Mouse (Mus musculus) E14TG2a.4 (cell line): ENCODE data around the gene Barx2.

Source experiments
- CTCF ChIP-seq: conservative IDR thresholded peaks from 2 replicates; pipeline ENCODE4 v1.5.1; 2014; ENCODE audit warnings: low read length
- NANOG ChIP-seq: IDR thresholded peaks from 2 replicates; pipeline ENCODE4 v1.6.1; 2014; ENCODE audit warnings: borderline replicate concordance, low read length, mixed read lengths
- POU5F1 ChIP-seq: IDR thresholded peaks from 2 replicates; pipeline ENCODE4 v1.6.1; 2014; ENCODE audit warnings: low read length, borderline replicate concordance

- TF ChIP-seq CTCF (no peak), NANOG (no peak), POU5F1 (no peak)
Observed at GRCm38 (mm10) chr9:31910221-31910620, 3.0 kb downstream of the Barx2 start.
